Mouse (Mus musculus): ENCODE results near the gene Cxcr4.
"Not testable (repeated sequence)": the region's sequence is repeated elsewhere in the genome, so short reads cannot be mapped to it uniquely, and the experiment has no call there.

The Cxcr4 gene

DNA sequence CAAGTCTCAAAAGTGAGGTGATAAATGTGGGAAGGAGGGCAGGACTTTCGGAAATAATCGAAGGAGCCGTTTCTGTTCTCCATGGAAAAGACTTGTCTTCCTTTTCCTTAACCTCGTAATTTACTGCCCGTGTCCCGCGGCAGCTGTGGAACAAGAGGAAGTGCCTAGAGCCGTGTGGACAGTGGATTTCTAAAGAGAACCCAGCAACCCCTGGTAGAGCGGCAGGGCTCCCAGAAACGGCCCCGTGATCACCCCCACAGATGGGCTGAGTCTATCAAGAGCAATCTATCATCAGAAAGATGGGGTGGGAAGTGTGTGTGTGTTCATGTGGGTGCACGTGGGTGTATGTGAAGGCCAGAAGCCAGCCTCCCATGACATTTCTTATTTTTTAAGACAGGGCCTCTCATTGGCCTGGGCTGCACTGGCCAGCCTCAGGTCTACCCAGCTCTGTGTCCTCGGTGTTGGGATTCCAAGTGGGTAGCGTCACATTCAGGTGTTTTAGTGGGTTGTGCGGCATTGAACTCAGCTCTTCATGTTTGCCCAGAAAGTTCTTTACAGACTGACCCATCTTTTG, 5.2 kb upstream of the Cxcr4 start:
- no peak for DNase-seq

DNA sequence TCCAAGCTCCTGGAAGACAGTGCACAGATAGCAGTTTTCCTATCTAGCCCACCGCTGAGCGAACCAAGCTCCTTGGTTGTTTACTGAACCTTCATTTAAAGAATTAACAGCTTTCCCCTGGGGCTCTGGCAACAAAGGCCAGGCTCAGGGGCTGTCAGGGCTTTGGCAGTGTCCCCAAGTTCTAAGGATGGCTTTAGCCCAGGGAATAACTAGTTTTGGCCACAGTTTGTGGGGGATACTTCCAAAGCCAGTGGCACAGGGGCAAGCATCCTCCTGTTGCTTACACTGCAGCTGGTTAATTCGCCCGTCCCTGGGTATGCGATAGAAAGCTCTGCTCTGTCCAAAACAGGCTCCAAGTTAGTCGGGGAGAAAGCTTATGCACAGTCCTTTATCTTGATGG, 3.4 kb upstream of the Cxcr4 start:
- no peak for DNase-seq

DNA sequence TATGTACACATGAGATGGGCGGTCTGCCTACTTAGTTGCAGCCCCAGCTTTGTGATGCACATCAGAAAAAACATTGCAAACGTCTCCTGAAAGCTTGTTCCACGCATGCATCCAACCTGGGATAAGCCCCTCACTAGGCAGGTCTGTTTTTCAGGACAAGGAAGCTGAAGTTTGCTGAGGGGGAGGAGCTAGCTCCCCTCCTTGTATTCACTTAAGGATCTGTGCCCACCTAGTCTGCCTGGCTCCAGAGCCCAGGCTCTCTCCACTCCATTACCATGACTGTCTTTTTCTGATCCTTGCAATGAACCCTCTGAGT, 3.0 kb upstream of the Cxcr4 start:
- no peak for DNase-seq

DNA sequence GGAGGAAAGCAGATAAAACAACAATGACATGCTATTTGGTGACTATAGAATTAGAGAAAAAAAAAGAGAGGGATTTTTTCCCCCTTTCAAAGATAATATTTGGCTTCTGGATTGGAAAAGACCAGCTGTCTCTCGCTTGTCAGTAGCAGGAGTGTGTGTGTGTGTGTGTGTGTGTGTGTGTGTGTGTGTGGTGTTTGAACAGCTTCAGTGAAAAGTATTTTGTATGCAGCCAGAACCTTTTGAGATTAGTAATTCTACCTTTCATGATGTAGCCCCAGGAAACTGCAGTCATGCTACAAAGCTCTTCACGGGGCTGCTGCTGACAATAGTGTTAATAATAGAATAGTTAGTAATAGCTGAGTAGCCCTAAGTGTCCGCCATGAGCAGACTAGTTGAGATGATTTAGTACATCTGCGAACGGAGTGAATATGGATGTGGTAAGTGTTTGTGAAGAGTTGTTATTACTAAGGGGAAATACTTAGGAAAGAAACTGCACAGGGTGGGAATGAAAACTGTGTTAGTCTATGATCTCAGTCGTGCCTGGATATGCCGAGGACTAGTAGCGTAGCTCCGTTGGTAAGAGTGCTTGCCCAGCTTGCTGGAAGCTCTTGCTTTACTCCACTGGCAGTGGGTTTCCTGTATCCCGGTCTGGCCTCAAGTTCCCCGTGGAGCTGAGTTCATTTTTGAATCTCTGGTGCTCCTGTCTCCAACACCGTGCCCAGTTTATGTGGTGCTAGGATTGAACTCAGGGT, 2.4 kb upstream of the Cxcr4 start:
- no peak for DNase-seq

DNA sequence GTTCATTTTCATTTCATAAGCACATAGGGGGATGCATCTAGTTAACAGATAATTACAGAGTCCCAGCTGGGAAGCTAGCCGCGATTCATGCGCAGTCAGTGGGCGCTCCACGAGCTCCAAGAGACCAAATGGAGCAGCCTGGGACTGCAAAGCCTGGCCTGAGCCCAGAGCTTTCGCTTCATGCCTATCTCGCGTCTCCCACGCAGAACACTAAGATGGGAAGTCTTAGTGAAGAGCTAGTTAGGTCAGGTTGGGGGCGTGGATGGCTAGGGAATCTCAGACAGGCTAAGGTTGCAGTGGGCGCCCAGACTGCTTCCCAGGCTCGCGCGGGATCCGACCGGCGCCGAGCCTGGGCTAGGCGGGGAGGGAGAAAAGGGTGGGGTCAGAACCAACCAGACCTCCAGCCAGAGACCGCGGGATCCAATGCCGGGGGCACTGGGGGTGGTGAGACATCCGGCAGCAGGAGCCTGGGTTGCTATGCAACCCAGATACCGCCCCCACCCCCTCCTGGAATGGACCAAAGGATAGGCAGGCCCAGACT, 938 bp upstream of the Cxcr4 start:
- no peak for DNase-seq

DNA sequence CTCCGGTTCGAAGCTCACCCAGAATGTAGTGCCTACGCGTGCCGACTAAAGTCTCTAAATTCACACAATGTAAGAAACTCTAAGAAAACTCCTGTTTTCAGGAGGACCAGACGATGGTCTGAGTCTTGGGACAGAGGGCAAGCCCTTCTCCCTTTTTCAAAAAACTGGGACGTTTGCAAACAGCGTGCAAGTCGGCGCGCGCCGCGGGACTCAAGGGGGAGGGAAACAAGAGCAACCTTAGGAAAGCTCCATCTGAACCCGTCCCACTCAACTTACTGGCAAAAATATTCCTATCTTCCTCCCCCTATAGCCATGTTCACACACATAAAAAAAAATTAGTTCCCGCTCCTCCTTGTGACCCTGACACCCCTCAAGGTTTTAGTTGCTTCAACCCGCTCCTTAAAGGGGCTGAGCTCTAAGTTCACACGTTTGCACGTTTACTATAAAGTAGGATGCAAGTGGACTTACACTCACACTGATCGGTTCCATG, 327 bp downstream of the Cxcr4 start:
- no peak for DNase-seq

DNA sequence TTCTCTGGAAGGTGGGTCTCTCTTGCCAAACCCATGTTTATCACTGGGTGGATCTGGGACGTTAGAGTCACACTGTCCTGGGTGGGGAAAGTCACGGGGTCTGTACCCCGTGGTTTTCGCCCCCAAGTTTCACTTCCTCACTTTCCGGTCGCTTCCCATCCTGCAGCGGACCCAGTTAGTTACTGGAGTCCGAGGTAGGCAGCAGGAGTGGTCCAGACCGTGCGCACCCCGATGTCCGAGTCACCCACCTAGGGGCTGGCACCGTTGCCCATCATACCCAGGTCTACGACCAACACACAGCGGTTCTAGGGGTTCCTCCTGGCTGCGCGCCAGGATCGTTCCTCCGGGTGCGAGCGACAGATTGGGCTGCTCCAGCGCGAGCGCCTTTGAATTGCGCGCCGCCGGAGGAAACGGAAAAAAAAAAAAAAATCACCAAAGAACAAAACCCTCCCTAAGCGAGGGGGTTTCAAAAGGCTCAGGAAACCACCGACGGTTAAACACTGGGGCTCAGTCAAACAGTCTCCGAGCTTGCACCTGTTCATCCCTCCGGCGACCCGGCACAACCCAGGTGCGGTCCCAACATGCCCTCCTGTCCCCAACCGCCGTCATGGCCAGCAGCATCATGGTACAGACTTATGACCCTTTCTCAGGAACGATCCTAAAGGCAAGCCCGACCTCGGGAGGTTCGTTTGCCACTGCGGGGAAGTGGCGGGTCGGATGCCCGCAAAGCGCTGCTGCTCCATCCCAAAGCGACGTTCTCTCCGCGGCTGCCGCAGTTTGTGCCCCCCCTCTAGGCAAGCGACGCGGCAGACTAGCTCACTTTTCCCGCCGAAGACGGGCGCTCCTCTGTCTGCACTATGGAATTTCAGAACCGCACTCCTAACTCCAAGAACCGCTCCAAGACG, 1.0 kb downstream of the Cxcr4 start:
- DNase-seq: no peak

DNA sequence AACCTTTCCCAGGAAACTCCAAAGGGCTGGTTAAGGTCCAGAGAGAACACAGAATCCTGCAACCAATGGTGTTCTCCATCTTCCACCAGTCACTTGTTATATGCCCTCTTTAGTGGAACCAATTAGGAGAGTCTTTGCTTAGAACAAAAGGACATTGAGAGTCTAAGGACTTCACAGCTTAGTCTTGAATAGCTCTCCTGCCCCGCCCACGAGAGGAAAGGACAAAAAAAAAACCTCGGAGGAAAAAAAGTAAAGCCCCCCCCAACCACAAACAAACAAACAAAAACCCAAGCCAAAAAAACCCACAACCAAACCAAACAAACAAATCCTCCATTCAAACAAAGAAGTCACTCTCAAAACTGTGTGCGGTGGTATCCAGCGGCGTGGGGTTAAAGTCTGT, 2.1 kb downstream of the Cxcr4 start:
- no peak for DNase-seq

DNA sequence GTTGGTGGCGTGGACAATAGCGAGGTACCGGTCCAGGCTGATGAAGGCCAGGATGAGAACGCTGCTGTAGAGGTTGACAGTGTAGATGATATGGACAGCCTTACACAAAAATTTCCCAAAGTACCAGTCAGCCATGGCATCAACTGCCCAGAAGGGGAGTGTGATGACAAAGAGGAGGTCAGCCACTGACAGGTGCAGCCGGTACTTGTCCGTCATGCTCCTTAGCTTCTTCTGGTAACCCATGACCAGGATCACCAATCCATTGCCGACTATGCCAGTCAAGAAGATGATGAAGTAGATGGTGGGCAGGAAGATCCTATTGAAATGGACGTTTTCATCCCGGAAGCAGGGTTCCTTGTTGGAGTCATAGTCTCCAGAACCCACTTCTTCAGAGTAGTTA, 2.6 kb downstream of the Cxcr4 start:
- DNase-seq: no peak

DNA sequence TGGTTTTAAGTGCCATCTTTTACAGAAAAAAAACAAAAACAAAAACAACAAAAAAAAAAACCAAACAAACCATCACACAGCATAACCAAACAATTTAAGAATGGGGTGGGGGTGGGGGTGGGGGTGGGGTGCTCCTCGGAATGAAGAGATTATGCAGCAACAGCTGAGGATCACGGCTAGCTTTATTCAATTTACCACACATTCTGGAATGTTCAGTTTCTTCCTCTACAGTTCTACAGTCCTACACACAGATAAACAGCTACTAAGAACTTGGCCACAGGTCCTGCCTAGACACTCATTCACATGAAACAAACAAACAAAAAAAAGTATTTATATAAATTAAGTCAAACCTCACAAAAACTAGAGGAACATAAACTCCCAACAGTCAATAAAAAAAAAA, 3.8 kb downstream of the Cxcr4 start:
- DNase-seq: no peak

DNA sequence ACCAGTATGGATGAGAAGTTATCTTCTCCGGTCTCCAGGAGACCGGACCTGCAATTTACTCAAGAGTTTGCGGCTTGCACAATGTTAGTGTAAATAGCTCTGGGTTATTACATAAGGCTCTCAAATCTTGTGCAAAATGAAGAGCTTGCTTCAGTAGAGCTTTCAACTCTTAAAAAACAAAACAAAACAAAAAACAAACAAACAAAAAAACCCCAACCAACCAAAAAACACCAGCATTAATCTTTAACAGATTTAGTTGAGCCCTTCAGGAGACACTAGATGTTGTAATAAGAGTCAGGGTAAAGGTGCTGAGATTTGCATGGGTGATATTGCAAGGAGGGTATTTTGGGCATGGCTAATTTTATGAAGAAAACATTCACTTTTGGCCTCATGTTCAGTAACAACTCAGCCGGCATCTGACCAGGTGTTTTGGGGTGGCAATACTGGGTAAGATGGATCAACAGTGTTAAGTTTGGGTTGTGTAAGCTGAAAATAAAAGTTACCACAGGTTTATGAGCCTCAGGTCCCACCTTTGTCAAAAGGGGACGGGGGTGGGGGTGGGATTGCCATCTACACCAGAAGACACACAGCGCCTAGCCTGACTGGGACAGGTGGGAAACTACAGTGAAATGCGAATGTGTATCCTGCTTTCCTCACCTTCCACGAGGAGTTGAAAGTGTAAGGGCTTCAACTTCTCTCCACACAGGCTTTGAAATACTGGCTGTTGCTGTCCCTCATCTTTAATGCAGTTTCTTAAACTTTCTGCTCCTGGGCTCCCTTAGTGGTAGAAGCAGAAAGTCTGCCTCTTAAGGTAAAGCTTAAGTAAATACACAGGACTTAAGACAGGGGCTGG, 4.9 kb downstream of the Cxcr4 start:
- DNase-seq: no peak

DNA sequence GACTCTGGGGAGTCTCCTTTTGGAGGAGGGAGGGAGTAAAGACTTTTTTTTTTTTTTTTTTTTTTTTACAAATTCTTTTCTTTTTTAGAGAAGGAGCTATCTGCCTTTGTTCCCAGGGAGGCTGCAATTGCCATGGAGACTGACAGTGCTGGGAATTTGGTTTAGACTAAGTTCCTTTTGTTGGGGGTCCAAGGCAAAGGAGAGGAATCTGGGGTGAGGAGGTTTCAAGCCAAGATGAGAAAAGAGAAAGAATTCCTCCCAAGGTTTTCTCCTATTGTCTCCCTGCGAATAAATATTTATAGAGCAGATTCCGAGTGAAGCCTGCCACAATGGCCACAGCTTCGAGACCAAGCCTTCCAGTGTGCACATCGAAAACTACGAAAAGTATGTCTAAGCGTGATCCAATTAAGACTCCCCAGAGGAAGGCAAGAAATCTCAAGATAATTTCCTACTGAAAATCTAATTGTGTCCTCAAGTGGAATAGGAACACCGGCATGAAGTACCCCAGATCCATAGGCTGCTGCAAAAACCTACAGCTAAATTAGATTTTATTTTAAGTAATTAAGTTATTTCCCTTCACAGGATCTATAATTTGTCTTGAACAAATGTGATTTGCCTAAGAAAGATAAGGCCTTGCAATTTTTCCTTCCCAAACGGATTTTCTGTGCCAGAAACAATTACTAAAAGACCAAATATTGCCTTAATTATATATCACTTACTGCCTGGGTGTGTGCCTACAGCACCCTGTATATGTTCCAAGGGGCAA, 5.7 kb downstream of the Cxcr4 start:
- no peak for DNase-seq

DNA sequence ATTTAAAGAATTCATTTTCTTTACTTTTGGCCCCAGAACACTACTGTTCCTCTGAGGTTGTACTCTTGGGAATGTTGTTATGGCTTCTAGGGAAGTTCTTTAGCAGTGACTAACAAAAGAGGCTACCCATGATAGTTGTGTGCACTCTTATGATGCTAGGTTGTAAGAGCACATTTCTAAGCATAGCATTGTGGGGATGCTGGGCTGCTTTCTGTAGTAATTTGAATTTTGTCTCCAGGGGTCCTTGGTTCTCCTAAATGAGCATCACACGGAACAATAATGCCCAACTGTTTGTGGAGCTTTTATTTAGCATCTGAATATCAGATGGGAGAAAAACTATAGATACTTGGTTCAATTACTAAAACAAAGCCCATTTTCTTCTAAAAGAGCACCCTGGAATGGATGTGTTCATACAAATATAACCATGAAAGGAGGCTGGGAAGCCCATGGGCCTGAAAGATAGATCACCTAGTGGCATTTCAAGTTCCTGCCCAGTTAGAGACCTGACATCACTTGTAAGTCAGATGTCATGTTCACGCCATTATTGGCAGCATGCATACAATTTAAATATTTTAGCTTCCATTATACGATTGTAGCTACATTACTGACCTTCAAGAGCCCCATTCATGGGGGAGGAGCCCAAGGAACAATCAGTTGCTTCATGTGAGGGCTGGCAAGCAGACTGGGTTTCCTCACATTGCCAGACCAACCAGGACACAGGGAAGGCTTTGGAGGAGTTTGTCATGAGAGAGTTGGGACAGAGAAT, 6.5 kb downstream of the Cxcr4 start:
- DNase-seq: no peak

DNA sequence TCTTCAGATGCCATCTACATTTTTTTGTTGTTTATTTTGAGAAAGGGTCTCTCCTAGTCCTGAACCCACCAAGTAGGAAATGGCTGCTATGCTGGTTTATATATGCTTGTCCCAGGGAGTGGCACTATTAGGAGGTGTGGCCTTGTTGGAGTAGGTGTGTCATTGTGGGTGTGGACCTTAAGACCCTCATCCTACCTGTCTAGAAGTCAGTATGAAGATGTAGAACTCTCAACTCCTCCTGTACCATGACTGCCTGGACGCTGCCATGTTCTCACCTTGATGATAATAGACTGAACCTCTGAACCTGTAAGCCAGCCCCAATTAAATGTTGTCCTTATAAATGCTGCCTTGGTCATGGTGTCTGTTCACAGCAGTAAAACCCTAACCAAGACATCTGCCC, 7.4 kb downstream of the Cxcr4 start:
- DNase-seq: not testable (repeated sequence)

DNA sequence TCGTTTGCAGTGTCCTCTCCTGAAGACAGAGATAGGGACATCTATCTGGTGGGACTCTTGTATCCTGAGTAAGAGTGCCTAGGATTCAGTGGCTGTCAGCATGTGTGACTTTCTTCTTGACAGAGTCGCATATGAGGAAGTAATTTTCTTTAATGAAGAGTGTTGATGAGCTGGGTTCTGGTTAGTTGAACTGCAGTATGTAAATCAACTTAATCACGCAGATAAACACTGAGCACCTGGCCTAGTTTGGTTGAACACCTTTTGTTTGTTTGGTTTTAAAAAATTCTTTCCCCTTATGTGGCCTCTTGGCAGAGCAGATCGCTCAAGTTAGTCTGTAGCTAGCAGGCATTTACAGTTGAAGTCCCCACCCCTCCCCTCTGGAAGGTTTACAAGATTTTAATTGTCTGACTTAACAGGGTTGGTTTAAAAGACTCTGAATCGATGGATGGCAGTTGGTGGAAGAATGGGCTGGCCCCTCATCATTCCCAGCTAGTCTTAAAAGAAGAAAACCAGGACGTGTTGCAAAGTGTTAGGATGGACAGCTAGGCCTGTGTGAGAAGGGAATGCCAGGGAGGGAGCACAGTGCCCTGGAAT, 8.7 kb downstream of the Cxcr4 start:
- no peak for DNase-seq

DNA sequence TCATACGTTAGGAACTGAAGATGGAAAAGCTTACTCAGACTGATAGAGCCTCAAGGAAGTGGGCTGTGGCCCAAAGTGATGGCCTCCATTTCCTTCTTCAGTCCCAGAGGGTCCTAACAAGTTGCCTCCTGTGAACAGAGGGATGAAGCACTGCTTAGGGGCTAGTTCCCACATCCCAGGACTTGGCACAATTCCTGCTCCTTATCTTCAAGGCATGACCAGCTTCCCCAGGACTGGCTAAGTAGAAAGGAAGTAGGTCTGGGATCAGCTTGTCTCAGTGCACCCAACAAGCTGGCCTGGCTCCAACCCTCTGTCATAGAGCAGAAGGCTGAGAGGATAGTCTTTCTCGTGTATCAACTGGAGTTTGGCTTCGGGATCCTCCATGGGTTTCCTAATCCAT, 11.8 kb downstream of the Cxcr4 start:
- no peak for DNase-seq

DNA sequence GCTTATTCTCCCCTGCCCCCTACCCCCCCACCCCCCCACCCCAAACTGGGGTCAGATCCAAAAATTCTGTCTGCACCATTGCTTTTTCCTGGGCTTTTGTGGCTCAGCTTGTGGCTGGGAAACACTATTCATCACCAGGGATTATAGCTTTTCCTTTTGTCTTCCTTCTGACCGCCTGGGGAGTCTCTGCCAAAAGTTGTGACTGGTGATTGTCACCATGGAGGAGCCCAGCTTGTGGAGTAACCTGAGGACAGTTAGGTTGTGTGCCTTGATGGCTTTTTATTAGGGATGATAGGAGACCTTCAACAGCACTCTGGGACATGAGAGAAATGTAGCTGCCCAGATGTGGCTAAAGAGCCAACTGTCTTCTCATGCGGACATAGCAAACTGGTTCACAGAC, 13.6 kb downstream of the Cxcr4 start:
- no peak for DNase-seq

DNA sequence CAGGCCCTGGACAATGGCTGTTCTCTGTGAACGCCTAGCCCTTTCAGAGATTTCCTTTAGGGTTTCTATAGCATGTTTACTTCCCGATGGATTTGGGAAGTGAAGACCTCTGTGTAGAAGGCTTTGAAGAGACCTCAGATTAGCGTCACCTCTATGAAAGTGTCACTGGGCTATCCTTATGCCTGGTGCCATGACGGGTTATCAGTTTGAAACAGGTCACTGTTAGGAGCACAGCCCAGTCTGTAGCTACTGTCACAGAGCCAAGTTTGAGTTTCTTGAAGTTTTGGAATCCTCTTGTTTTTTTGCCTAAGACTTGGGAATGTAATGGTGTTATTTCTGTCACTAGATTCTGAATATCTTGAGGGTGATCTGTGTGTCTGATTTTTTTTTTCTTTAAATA, 17.0 kb downstream of the Cxcr4 start:
- no peak for DNase-seq

DNA sequence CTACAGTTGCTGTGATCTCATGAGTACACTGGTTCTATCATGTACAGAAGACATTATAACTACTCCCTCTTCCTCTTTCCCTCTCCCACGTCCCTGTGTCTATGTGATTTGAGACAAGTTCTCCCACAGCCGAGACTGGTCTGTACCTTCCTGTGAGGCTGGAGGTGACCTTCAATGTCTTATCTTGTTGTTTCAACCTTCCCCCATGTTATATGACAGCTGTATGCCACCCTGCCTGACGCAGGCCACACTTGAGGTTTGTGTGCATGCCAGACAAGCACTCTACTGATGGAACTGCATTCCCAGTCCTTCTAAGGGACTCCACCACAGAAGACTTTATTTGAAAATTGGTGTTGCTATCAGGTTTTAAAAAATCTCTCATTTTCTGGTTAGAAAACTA, 21.1 kb downstream of the Cxcr4 start:
- DNase-seq: no peak

DNA sequence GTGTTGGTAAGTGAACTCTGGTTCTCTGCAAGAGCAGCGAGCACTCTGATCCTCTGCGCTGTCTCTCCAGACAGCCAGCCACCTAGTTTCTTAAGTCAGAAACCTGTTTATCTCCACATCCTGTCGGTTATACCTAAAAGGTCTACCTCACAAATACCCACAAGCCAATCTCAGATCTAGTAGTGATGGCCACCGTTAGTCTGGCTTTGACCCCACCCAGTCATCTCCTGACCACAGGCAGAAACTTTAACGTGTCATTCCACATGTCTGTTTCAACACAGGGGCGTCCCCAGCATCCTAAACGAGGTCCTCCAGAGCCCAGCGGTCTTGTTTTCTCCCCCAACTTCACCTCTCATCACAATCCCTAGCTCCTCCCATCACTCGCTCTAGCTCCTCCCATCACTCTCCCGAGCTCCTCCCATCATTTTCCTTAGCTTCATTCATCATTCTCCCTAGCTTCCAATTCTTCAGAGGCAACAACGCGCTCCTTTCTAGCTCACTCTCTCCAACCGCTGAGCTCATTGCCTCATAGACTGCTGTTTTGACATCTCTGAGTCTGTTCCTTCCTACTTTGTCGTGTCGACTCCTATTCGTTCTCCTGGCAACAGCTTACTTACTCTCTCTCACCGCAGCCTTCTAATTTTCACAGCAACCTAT, 22.0 kb downstream of the Cxcr4 start:
- DNase-seq: no peak

Measured in cerebellum, adult 11 months (tissue).